Mouse (Mus musculus): ENCODE measurements around the gene Lgalsl. TPM values are rescaled to one million over a fixed set of nuclear protein-coding genes. Genes with fewer than 3 reads are reported as not detected.

Lgalsl gene
- polyA plus RNA-seq, 2 experiments: 25.5 to 52.0 TPM

- Histone ChIP-seq H3K4me3 (replicated peaks; ENCODE audit: low read length) (0 out of 2 replicates have a peak overlapping the region, but pooled peaks have one; percentile 4), H3K27ac (replicated peaks; ENCODE audit: low read depth, low read length) (peak overlapping the region; percentile 82), H3K36me3 (ENCODE audit: control insufficient read depth, insufficient read depth, low read length) (no peaks in the 10 kb centered on the region), H3K27me3 (ENCODE audit: control insufficient read depth, insufficient read depth, low read length) (no peaks in the 10 kb centered on the region), H3K4me2 (replicated peaks; ENCODE audit: low read depth, low read length, severe bottlenecking) (peak overlapping the region; percentile 36), H3K9ac (ENCODE audit: low read depth, low read length, severe bottlenecking) (no peak overlapping the region), H3K9me3 (ENCODE audit: control insufficient read depth, low read length) (no peaks in the 10 kb centered on the region), H3K4me1 (ENCODE audit: control insufficient read depth, insufficient read depth, low read length) (peaks cover 33% of the 10 kb centered on the region)
- 45% methylated on average over 6 of the region's 6 CpGs for WGBS
- no peak for ATAC-seq (ENCODE audit: low FRiP score, low read depth)
- DNase-seq (ENCODE audit: low spot score): no peak
- no peak for TF ChIP-seq POLR2A (IDR thresholded peaks at IDR 0.05; ENCODE audit: borderline replicate concordance, extremely low read depth, insufficient read depth, insufficient read length)
These were observed 29.0 kb upstream of the Lgalsl start for GRCm38 (mm10) chr11:20859858-20860257.

GRCm38 (mm10) chr11:20858921-20859668, 28.2 kb upstream of the Lgalsl start:
- peak overlapping the region; percentile 36 for H3K4me2 ChIP-seq (replicated peaks; ENCODE audit: low read depth, low read length, severe bottlenecking)

GRCm38 (mm10) chr11:20857921-20858320, 27.1 kb upstream of the Lgalsl start:
- Histone ChIP-seq H3K4me2 (replicated peaks; ENCODE audit: low read depth, low read length, severe bottlenecking) (no peak overlapping the region), H3K27ac (replicated peaks; ENCODE audit: low read depth, low read length) (peak overlapping the region; percentile 82), H3K36me3 (ENCODE audit: control insufficient read depth, insufficient read depth, low read length) (no peaks in the 10 kb centered on the region), H3K9ac (ENCODE audit: low read depth, low read length, severe bottlenecking) (no peak overlapping the region), H3K4me3 (replicated peaks; ENCODE audit: low read length) (no peak overlapping the region), H3K27me3 (ENCODE audit: control insufficient read depth, insufficient read depth, low read length) (no peaks in the 10 kb centered on the region), H3K9me3 (ENCODE audit: control insufficient read depth, low read length) (no peaks in the 10 kb centered on the region), H3K4me1 (ENCODE audit: control insufficient read depth, insufficient read depth, low read length) (peaks cover 33% of the 10 kb centered on the region)
- DNase-seq (ENCODE audit: low spot score) (no peak), ATAC-seq (ENCODE audit: low FRiP score, low read depth) (no peak)
- 85% methylated on average over 4 of the region's 4 CpGs for WGBS
- no peak for TF ChIP-seq POLR2A (IDR thresholded peaks at IDR 0.05; ENCODE audit: borderline replicate concordance, extremely low read depth, insufficient read depth, insufficient read length)

More at GRCm38 (mm10) chr11:20858921-20859668, 28.2 kb upstream of the Lgalsl start:
- Histone ChIP-seq H3K27me3 (ENCODE audit: control insufficient read depth, insufficient read depth, low read length) (no peaks in the 10 kb centered on the region), H3K4me1 (ENCODE audit: control insufficient read depth, insufficient read depth, low read length) (peaks cover 33% of the 10 kb centered on the region), H3K9ac (ENCODE audit: low read depth, low read length, severe bottlenecking) (0 out of 2 replicates have a peak overlapping the region, but pooled peaks have one; percentile 21), H3K9me3 (ENCODE audit: control insufficient read depth, low read length) (no peaks in the 10 kb centered on the region), H3K27ac (replicated peaks; ENCODE audit: low read depth, low read length) (peak overlapping the region; percentile 82), H3K4me3 (replicated peaks; ENCODE audit: low read length) (0 out of 2 replicates have a peak overlapping the region, but pooled peaks have one; percentile 4), H3K36me3 (ENCODE audit: control insufficient read depth, insufficient read depth, low read length) (no peaks in the 10 kb centered on the region)
- DNase-seq (ENCODE audit: low spot score): peak; percentile 72
- 6% methylated on average over 9 of the region's 9 CpGs for WGBS
- peak; percentile 87 for ATAC-seq (ENCODE audit: low FRiP score, low read depth)
- TF ChIP-seq POLR2A (IDR thresholded peaks at IDR 0.05; ENCODE audit: borderline replicate concordance, extremely low read depth, insufficient read depth, insufficient read length): no peak

- H3K36me3 ChIP-seq (ENCODE audit: control insufficient read depth, insufficient read depth, low read length): no peaks in the 10 kb centered on the region
- DNase-seq (ENCODE audit: low spot score): no peak
- H3K27ac ChIP-seq (replicated peaks; ENCODE audit: low read depth, low read length): no peak overlapping the region
- peaks cover 34% of the 10 kb centered on the region for H3K4me1 ChIP-seq (ENCODE audit: control insufficient read depth, insufficient read depth, low read length)
- no peak for TF ChIP-seq POLR2A (IDR thresholded peaks at IDR 0.05; ENCODE audit: borderline replicate concordance, extremely low read depth, insufficient read depth, insufficient read length)
- 73% methylated on average over 4 of the region's 4 CpGs for WGBS
- ATAC-seq (ENCODE audit: low FRiP score, low read depth): no peak
- H3K4me3 ChIP-seq (replicated peaks; ENCODE audit: low read length): no peak overlapping the region
- H3K9ac ChIP-seq (ENCODE audit: low read depth, low read length, severe bottlenecking): no peak overlapping the region
- no peaks in the 10 kb centered on the region for H3K9me3 ChIP-seq (ENCODE audit: control insufficient read depth, low read length)
- H3K4me2 ChIP-seq (replicated peaks; ENCODE audit: low read depth, low read length, severe bottlenecking): no peak overlapping the region
- no peaks in the 10 kb centered on the region for H3K27me3 ChIP-seq (ENCODE audit: control insufficient read depth, insufficient read depth, low read length)
These were observed 23.3 kb upstream of the Lgalsl start for GRCm38 (mm10) chr11:20854032-20854741.

GRCm38 (mm10) chr11:20850196-20850595, 19.3 kb upstream of the Lgalsl start:
- WGBS: 90% methylated on average over 1 of the region's 1 CpGs
- no peak overlapping the region for H3K4me2 ChIP-seq (replicated peaks; ENCODE audit: low read depth, low read length, severe bottlenecking)
- H3K27me3 ChIP-seq (ENCODE audit: control insufficient read depth, insufficient read depth, low read length): no peaks in the 10 kb centered on the region
- H3K4me1 ChIP-seq (ENCODE audit: control insufficient read depth, insufficient read depth, low read length): 0 out of 2 replicates have a peak, but pooled peaks cover 14% of the 10 kb centered on the region
- DNase-seq (ENCODE audit: low spot score) (no peak), ATAC-seq (ENCODE audit: low FRiP score, low read depth) (no peak)
- H3K9me3 ChIP-seq (ENCODE audit: control insufficient read depth, low read length): no peaks in the 10 kb centered on the region
- no peak for TF ChIP-seq POLR2A (IDR thresholded peaks at IDR 0.05; ENCODE audit: borderline replicate concordance, extremely low read depth, insufficient read depth, insufficient read length)
- no peak overlapping the region for H3K27ac ChIP-seq (replicated peaks; ENCODE audit: low read depth, low read length)
- no peaks in the 10 kb centered on the region for H3K36me3 ChIP-seq (ENCODE audit: control insufficient read depth, insufficient read depth, low read length)
- no peak overlapping the region for H3K4me3 ChIP-seq (replicated peaks; ENCODE audit: low read length)
- H3K9ac ChIP-seq (ENCODE audit: low read depth, low read length, severe bottlenecking): no peak overlapping the region

Data from limb, embryonic 14.5 days (tissue).